Mouse (Mus musculus) G1E (cell line): ENCODE results near the gene Rsbn1l. TPM values are rescaled to one million over a fixed set of nuclear protein-coding genes. Genes with fewer than 3 reads are reported as not detected.
A peak's percentile ranks its signal among the peaks of the same experiment; 100 is the strongest.

Source experiments
- ATAC-seq: 2 replicates; pipeline ENCODE4 v1.8.0; 2016; ENCODE audit warnings: mild to moderate bottlenecking; ENCODE audit not compliant: insufficient number of reproducible peaks, poor library complexity, low FRiP score, severe bottlenecking; ENCODE audit errors: extremely low read depth
- DNase-seq: peaks from one replicate; pipeline ENCODE4 v3.0.0; 2012; ENCODE audit warnings: low spot score
- H3K27me3 ChIP-seq: 2 replicates; pipeline ENCODE4 v1.6.1; 2012; ENCODE audit warnings: mild to moderate bottlenecking, low read length, inconsistent platforms; ENCODE audit not compliant: insufficient read depth
- H3K36me3 ChIP-seq: replicated peaks from 2 replicates; pipeline ENCODE3; 2012; ENCODE audit warnings: mild to moderate bottlenecking, inconsistent platforms
- H3K4me1 ChIP-seq: 2 replicates; pipeline ENCODE4 v1.6.1; 2012; ENCODE audit warnings: low read depth, low read length, inconsistent platforms, mixed read lengths; ENCODE audit not compliant: insufficient read depth
- H3K4me3 ChIP-seq: 2 replicates; pipeline ENCODE4 v1.5.1; 2012; ENCODE audit warnings: low read depth, mild to moderate bottlenecking, inconsistent platforms, low read length, moderate library complexity, mixed read lengths
- H3K9me3 ChIP-seq: replicated peaks from 2 replicates; pipeline ENCODE4 v1.6.1; 2012; ENCODE audit warnings: inconsistent platforms
- CTCF ChIP-seq: IDR thresholded peaks from 2 replicates; pipeline ENCODE4 v1.5.1; 2012; ENCODE audit warnings: low read depth, low read length, inconsistent platforms, mixed read lengths
- GATA1 ChIP-seq: IDR thresholded peaks from 2 replicates; pipeline ENCODE4 v1.6.1; 2012; ENCODE audit warnings: borderline replicate concordance, low read length, inconsistent platforms, mixed read lengths
- GATA2 ChIP-seq: IDR thresholded peaks from 2 replicates; pipeline ENCODE4 v1.6.1; 2012; ENCODE audit warnings: low read depth, low read length, inconsistent platforms, borderline replicate concordance
- POLR2AphosphoS5 ChIP-seq: IDR thresholded peaks from 2 replicates; pipeline ENCODE4 v1.6.1; 2012; ENCODE audit warnings: low read depth, low read length, inconsistent platforms; ENCODE audit not compliant: insufficient replicate concordance
- TAL1 ChIP-seq: conservative IDR thresholded peaks from 2 replicates; pipeline ENCODE4 v1.6.1; 2012; ENCODE audit warnings: low read depth, low read length, inconsistent platforms, mixed read lengths
- polyA plus RNA-seq: library from polyadenylated mRNA; stranded (reverse); fragments of >175 nt; gene quantifications from 2 replicates; pipeline ENCODE4 v1.2.3, GENCODE M21; 2012
- total RNA-seq, 2 experiments: library from RNA; stranded (forward) in 1 of 2; stranded (reverse) in 1 of 2; fragments of 200-1000 nt in 1 of 2; fragments of >200 nt in 1 of 2; fragmentation: Nextera tagmentation in 1 of 2; gene quantifications; 2 replicates each; pipeline ENCODE4 v1.2.3; 2014 to 2017

Gene Rsbn1l
- total and polyA plus RNA-seq, 3 experiments, result 15.7 to 90.8 (median 69.7) TPM

DNA sequence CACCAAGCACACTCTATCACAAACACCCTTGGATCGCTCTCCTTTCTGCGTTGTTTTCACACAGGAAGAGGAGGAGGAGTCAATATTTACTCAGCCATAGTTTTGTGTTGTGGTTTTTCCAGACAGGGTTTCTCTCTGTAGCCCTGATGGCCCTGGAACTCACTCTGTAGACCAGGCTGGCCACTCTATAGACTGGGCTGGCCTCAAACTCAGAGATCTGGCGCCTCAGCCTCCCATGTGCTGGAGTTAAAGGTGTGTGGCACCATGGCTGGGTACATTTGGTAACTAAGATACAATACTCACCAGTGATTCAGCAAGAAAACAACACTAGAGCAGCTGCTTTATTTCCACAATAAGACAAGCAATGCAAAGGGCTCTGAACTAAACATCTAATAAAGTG, 13.7 kb downstream of the Rsbn1l start:
- H3K4me3 ChIP-seq, result no peak overlapping the region; the same call in 1 of the 2 replicates
- H3K36me3 ChIP-seq, result peaks cover 43% of the 10 kb centered on the region
- DNase-seq (no peak), ATAC-seq (no peak)
- H3K27me3 ChIP-seq, result no peaks in the 10 kb centered on the region
- TF ChIP-seq GATA1, result no peak
- no peak for TF ChIP-seq POLR2AphosphoS5
- no peak for TF ChIP-seq TAL1
- no peak for TF ChIP-seq GATA2
- TF ChIP-seq CTCF, result no peak
- H3K4me1 ChIP-seq, result peaks cover 81% of the 10 kb centered on the region
- no peaks in the 10 kb centered on the region for H3K9me3 ChIP-seq

DNA sequence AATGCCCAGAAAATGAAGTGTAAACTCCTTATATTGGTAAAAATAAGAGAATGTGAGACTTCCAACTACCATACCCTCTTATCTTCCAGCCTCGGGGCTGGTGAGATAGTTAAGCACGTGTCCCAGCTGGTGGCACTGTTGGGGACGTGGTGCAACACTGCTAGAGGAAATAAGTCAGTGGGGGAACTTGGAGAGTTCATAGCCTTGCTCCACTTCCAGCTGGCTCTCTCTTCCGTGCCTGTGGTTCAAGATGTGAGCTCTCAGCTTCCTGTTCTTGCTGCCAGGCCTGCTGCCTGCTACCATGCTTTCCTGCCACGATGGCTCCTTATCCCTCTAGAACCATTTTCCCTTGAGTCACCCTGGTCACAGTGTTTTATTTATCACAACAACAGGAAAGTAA, 15.0 kb downstream of the Rsbn1l start:
- peak overlapping the region; percentile 30; the same call in 1 of the 2 replicates for H3K4me3 ChIP-seq
- H3K9me3 ChIP-seq, result no peaks in the 10 kb centered on the region
- TF ChIP-seq POLR2AphosphoS5 (no peak), TAL1 (peak; percentile 64)
- no peaks in the 10 kb centered on the region for H3K27me3 ChIP-seq
- peak; percentile 85 for ATAC-seq
- peaks cover 45% of the 10 kb centered on the region for H3K36me3 ChIP-seq
- H3K4me1 ChIP-seq, result peaks cover 78% of the 10 kb centered on the region
- peak; percentile 39 for DNase-seq

DNA sequence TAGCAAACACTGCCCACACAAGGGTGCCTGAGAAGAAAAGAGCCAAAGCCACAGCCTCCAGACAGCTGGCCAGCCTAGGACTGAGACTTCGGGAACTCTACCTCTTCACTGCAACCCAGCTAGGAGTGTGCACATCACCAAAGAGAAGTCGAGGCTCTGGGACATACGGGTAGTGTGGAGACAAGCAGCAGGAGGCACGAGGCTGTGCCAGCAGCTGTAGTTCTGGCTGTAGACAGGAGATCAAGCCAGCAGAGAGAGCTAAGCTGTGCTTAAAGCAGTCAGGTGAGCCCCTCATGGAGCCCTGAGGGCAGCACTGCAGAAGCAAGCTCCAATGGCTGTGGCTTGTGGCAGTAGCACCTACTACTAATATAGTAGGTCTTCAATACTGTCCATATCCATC, 15.5 kb downstream of the Rsbn1l start:
- peak overlapping the region; percentile 42; the same call in 1 of the 2 replicates for H3K4me3 ChIP-seq
- no peaks in the 10 kb centered on the region for H3K27me3 ChIP-seq
- TF ChIP-seq GATA2 (no peak), TAL1 (no peak), POLR2AphosphoS5 (no peak), CTCF (no peak), GATA1 (no peak)
- no peak for ATAC-seq
- H3K4me1 ChIP-seq, result peaks cover 80% of the 10 kb centered on the region
- DNase-seq, result no peak
- H3K36me3 ChIP-seq, result peaks cover 50% of the 10 kb centered on the region
- H3K9me3 ChIP-seq, result no peaks in the 10 kb centered on the region

DNA sequence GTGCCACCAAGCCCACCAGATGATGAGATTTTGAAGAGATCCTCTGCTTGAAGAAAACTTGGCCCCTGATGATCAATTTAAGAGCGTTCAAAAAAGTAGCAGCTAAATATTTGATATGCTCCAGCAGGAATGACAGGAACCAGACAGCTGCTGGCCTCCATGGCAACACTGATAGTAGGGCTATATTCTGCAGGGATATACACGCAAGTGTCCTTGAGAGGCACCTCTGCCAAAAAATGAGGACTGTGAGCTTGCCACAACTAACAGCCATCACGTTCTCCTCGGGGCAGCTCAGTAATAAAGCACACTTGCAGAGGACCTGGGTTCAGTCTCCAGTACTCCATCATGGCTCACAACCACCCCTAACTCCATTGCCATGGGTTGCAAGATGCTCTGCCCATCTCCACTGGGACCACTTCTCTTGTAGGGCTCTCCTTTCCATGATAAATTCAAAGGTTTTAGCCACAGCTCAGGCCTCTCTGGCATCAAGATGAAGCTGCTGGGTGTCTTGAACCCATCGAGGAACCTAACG, 16.1 kb downstream of the Rsbn1l start:
- Histone ChIP-seq H3K27me3 (no peaks in the 10 kb centered on the region), H3K4me3 (no peak overlapping the region), H3K4me1 (peaks cover 80% of the 10 kb centered on the region), H3K36me3 (peaks cover 52% of the 10 kb centered on the region), H3K9me3 (no peaks in the 10 kb centered on the region)
- DNase-seq (no peak), ATAC-seq (no peak)
- no peak for TF ChIP-seq GATA1

DNA sequence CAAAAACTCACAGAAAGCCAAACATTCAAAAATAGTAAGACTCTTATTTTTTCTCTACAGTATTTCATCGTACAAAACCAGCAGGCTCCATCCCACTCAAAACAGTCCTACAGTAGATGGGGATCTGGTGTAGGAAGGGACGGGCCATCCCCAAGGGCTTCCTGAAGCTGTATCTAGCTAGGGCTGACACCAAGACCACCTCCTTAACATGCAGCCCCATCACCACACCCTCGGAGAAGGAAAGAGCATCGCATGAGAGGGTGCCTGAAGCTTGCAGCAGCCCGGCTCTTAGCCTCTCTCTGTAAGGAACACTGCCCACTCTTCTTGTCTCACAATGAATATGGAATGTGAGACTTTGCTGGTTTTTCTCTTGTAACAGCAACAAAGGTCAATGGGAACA, 17.7 kb downstream of the Rsbn1l start:
- peaks cover 85% of the 10 kb centered on the region for H3K4me1 ChIP-seq
- H3K9me3 ChIP-seq, result no peaks in the 10 kb centered on the region
- DNase-seq (no peak), ATAC-seq (no peak)
- peak overlapping the region; percentile 56; the same call in 1 of the 2 replicates for H3K4me3 ChIP-seq
- H3K27me3 ChIP-seq, result no peaks in the 10 kb centered on the region
- no peak for TF ChIP-seq TAL1
- H3K36me3 ChIP-seq, result peaks cover 48% of the 10 kb centered on the region

DNA sequence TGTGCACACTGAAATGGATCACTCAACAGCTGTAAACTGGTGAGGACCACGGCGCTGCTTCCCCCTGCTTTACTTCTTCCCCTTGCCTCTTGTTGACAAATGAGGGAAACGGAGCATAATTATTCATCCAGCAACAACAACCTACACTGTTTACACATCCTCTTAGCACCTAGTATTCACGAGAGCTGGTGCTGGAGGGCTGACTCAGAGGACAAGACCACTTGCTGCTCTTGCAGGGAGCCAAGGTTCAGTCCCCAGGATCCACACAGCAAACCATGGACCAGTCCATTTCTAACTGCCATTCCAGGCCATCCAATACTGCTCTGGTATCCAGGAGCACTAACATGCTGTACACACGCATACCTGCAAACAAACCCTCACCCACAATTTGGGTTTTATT, 20.3 kb downstream of the Rsbn1l start:
- ATAC-seq (no peak), DNase-seq (no peak)
- Histone ChIP-seq H3K9me3 (no peaks in the 10 kb centered on the region), H3K36me3 (peaks cover 39% of the 10 kb centered on the region), H3K27me3 (no peaks in the 10 kb centered on the region), H3K4me3 (peak overlapping the region; percentile 46; the same call in 1 of the 2 replicates), H3K4me1 (peaks cover 80% of the 10 kb centered on the region)
- no peak for TF ChIP-seq GATA2
- no peak for TF ChIP-seq CTCF
- no peak for TF ChIP-seq TAL1
- no peak for TF ChIP-seq POLR2AphosphoS5
- TF ChIP-seq GATA1, result no peak

DNA sequence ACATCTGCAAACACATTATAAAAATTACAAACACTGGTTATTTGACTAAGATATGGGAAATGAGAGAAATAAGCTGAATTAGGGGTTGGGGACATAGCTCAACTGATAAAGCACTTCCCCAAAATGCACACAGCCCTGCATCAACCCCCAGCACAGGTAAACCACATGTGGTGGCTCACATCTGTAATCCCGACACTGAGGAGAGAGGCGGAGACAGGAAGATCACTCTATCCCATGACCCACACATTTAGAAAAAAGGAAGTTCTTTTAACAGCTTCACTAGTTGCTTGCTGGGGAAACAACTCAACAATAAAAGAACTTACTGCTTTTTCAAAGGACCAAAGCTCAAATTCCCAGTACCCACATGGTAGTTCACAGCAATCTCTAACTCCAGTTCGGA, 23.6 kb downstream of the Rsbn1l start:
- ATAC-seq, result peak; percentile 73
- Histone ChIP-seq H3K4me1 (peaks cover 77% of the 10 kb centered on the region), H3K9me3 (no peaks in the 10 kb centered on the region), H3K36me3 (peaks cover 23% of the 10 kb centered on the region), H3K27me3 (no peaks in the 10 kb centered on the region), H3K4me3 (no peak overlapping the region; the same call in 1 of the 2 replicates)
- DNase-seq, result no peak
- TF ChIP-seq TAL1 (peak; percentile 30; the same call in 1 of the 2 replicates), GATA2 (no peak)
